Mouse (Mus musculus) C2C12 (cell line): Measurements from ENCODE around the gene Prn.

ENCODE experiments used
- CEBPB ChIP-seq: IDR thresholded peaks from one replicate; pipeline ENCODE4 v1.6.1; 2011; ENCODE audit warnings: low read depth, mild to moderate bottlenecking, control low read depth, moderate library complexity
- CTCF ChIP-seq: IDR thresholded peaks from one replicate; pipeline ENCODE4 v1.5.1; 2011; ENCODE audit not compliant: control insufficient read depth, insufficient read depth, insufficient read length
- USF1 ChIP-seq: IDR thresholded peaks from one replicate; pipeline ENCODE4 v1.6.1; 2011; ENCODE audit warnings: low read depth, mild to moderate bottlenecking, control low read depth, moderate library complexity

DNA sequence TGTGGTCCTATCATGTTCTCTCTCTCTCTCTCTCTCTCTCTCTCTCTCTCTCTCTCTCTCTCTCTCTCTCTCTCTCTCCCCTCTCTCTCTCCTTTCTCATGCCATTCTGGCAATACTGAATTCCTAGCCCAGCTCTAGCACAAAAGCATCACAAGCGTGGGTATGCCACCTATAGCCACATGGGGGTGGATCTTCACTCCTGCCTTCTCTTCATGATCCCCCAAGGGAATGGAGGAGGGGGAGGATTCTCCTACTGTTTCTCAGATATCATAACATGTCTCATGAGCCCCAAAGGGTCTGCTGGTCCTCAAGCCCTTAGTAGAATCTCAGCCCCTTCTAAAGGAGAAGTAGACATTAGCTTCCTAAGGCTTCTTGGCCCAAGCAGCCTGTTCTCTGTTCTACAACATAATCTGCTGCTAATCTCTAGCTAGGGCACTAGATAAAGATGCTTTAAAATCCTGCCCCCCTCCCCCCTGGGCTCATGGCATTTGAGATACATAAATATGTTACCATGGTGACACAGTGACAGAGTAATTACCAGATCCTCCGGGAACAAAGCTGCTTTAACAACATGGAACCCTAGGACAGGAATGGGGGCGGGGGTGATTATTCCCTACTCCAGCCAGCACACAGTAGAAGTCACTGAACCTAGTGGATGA lies 47.0 kb upstream of the Prn start:
- TF ChIP-seq CTCF (no peak), USF1 (no peak), CEBPB (no peak)
